Mouse (Mus musculus) myocyte (in vitro differentiated cells): ENCODE measurements around the gene Ccdc71.

Experiments used
- CEBPB ChIP-seq: IDR thresholded peaks from 2 replicates; pipeline ENCODE4 v1.6.1; 2011; ENCODE audit warnings: mild to moderate bottlenecking, moderate library complexity; ENCODE audit not compliant: poor library complexity, insufficient read depth, severe bottlenecking
- E2F4 ChIP-seq: IDR thresholded peaks from one replicate; pipeline ENCODE4 v1.6.1; 2011; ENCODE audit warnings: mild to moderate bottlenecking, control low read depth, moderate library complexity; ENCODE audit not compliant: insufficient read depth
- MAX ChIP-seq: IDR thresholded peaks from one replicate; pipeline ENCODE4 v1.6.1; 2011; ENCODE audit warnings: low read depth, mild to moderate bottlenecking, control low read depth
- MYOG ChIP-seq, 3 experiments: IDR thresholded peaks; one replicate each; pipeline ENCODE4 v1.6.1; 2011; ENCODE audit warnings: control low read depth in 2 of 3, low read depth in 2 of 3, mild to moderate bottlenecking in 2 of 3; ENCODE audit not compliant: insufficient read length in 2 of 3, control insufficient read depth in 1 of 3, insufficient read depth in 1 of 3
- POLR2A ChIP-seq: IDR thresholded peaks from one replicate; pipeline ENCODE4 v1.6.1; 2011; ENCODE audit warnings: low read depth, mild to moderate bottlenecking, control low read depth, moderate library complexity; ENCODE audit not compliant: insufficient read length
- POLR2AphosphoS2 ChIP-seq: IDR thresholded peaks from one replicate; pipeline ENCODE4 v1.6.1; 2011; ENCODE audit warnings: low read depth, control low read depth; ENCODE audit not compliant: insufficient read length
- REST ChIP-seq: IDR thresholded peaks from one replicate; pipeline ENCODE4 v1.6.1; 2011; ENCODE audit warnings: mild to moderate bottlenecking, control low read depth, moderate library complexity; ENCODE audit not compliant: insufficient read depth, insufficient read length
- SRF ChIP-seq: IDR thresholded peaks from one replicate; pipeline ENCODE4 v1.6.1; 2011; ENCODE audit warnings: low read depth; ENCODE audit not compliant: control insufficient read depth, insufficient read length
- TCF12 ChIP-seq: IDR thresholded peaks from one replicate; pipeline ENCODE4 v1.6.1; 2011; ENCODE audit warnings: mild to moderate bottlenecking, control low read depth; ENCODE audit not compliant: poor library complexity, insufficient read depth, severe bottlenecking
- TCF3 ChIP-seq: IDR thresholded peaks from one replicate; pipeline ENCODE4 v1.6.1; 2011; ENCODE audit warnings: low read depth, control low read depth; ENCODE audit not compliant: insufficient read length
- USF1 ChIP-seq: IDR thresholded peaks from one replicate; pipeline ENCODE4 v1.6.1; 2011; ENCODE audit warnings: low read depth, mild to moderate bottlenecking, control low read depth, moderate library complexity

DNA sequence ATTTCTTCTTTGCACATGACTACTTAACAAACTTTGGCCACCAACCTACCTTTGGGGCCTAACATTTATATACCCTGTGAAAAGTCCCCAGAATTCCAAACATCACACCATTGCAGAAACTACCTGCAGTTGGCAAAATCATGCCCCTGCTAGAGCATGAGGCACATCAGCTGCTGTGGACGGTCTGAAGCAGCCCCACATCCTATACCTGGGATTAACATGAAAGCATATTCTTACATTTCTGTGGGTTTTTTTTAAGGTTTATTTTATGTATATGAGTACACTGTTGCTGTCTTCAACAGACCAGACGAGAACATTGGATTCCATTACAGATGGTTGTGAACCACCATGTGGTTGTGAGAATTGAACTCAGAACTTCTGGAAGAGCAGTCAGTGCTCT is 5.9 kb downstream of the Ccdc71 start:
- TF ChIP-seq POLR2A (no peak), REST (no peak), SRF (no peak), MAX (no peak), MYOG (IDR thresholded peaks at IDR 0.05; ENCODE audit: control insufficient read depth in 1 of 3, insufficient read depth in 1 of 3, insufficient read length in 2 of 3, low read depth in 2 of 3) (no peak), E2F4 (no peak), TCF12 (no peak), POLR2AphosphoS2 (no peak), USF1 (no peak), CEBPB (no peak), TCF3 (no peak)
